Mouse (Mus musculus): ENCODE measurements around the gene Pate2.

DNA sequence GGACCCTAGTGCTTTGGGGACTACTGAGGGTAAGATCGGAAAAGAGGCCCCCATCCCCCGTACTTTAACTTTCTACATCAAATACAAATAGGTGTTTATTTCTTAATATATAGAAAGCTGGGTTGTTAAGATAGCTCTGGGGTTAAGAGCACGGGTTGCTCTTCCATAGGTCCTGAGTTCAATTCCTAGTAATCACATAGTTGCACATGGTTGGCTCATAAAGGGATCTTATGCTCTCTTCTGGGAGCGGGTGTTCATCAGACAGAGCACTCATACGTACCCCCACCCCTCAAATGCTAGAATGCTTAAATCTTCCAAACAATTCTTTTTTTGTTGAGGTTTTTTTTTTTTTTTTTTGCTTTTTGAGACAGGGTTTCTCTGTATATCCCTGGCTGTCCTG lies 579 bp downstream of the Pate2 start:
- TF ChIP-seq CTCF (IDR thresholded peaks at IDR 0.05; ENCODE audit: extremely low read depth, insufficient read length, insufficient replicate concordance, low read depth, low read length): no peak
- TF ChIP-seq POLR2A (IDR thresholded peaks at IDR 0.05; ENCODE audit: low read depth, low read length): no peak
